Mouse (Mus musculus): ENCODE measurements around the gene Sh3d21. TPM values are rescaled to one million over a fixed set of nuclear protein-coding genes. Genes with fewer than 3 reads are reported as not detected.

The Sh3d21 gene
- total and polyA plus RNA-seq, 3 experiments: 0.31 to 1.3 TPM; not detected in 1

DNA sequence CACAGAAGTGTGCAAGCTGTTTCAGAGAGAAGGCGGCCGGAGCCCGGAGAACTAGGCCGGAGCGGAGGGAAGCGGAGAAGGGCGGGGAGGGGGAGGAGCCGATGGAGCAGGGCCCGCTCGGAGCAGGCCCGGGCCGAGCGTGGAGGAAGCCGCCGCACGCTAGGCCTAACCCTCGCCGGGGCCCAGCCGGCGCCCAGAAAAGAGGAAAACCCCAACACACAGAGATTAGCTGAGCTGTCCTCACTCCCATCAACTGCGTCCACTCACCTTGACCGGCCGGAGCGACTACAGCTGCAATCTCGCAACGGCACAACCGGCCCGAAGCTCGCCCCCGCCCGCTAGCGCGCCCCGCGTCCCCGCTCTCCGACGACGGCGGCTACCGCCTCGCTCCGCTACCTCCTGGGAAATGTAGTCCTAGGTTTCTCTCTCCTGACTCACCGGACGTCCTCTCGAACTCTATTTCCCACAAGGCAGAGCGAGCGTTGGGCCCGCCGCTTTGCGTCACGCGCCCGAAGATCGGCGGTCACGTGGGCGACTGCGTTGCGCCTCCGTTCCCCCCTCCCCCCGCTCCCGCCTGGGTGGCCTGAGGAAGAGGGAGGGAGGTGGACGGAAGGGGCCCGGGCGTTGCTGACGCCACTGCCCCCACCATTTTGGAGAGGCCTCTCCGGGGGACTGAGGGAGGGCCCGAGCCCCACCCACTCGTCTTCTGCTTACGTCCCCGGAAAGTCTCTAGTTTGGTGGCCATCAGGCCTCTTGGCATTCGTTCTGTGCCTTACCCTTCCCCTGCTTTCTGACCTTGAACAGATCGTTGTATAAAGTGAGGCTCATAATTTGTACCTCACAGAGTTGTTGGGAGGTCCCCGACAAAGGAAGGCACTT, 39.3 kb upstream of the Sh3d21 start, which contains the start of gene Thrap3 (continued):
- TF ChIP-seq ETS1 (IDR thresholded peaks at IDR 0.05; ENCODE audit: low read depth, low read length) (peak; percentile 79), SMC3 (IDR thresholded peaks at IDR 0.05; ENCODE audit: low read depth, low read length) (no peak), CHD1 (IDR thresholded peaks at IDR 0.05; ENCODE audit: low read depth, low read length) (no peak; the same call in 1 of the 2 replicates), ZMIZ1 (IDR thresholded peaks at IDR 0.05; ENCODE audit: low read depth, low read length) (no peak; the same call in none of the 2 replicates), CTCF (IDR thresholded peaks at IDR 0.05 in 2 of 3, conservative IDR thresholded peaks at IDR 0.05 in 1 of 3; ENCODE audit: control insufficient read depth in 1 of 3, insufficient read depth in 1 of 3, low read depth in 2 of 3, low read length in 3 of 3, poor library complexity in 1 of 3, severe bottlenecking in 1 of 3) (no peak), TCF12 (IDR thresholded peaks at IDR 0.05; ENCODE audit: low read depth, low read length) (peak; percentile 39), RCOR1 (IDR thresholded peaks at IDR 0.05; ENCODE audit: low read depth, low read length) (no peak), UBTF (IDR thresholded peaks at IDR 0.05; ENCODE audit: borderline replicate concordance, insufficient read depth, low read depth, low read length) (peak; percentile 91; the same call in 1 of the 2 replicates), TBP (IDR thresholded peaks at IDR 0.05; ENCODE audit: low read depth, low read length) (peak; percentile 32; the same call in 1 of the 2 replicates), MAX (IDR thresholded peaks at IDR 0.05; ENCODE audit: low read length) (peak; percentile 94), NELFE (IDR thresholded peaks at IDR 0.05; ENCODE audit: low read depth, low read length) (peak; percentile 85), MAZ (IDR thresholded peaks at IDR 0.05; ENCODE audit: low read depth, low read length) (peak; percentile 100), BHLHE40 (IDR thresholded peaks at IDR 0.05; ENCODE audit: borderline replicate concordance, low read depth, low read length) (peak; percentile 53; the same call in 1 of the 2 replicates)

DNA sequence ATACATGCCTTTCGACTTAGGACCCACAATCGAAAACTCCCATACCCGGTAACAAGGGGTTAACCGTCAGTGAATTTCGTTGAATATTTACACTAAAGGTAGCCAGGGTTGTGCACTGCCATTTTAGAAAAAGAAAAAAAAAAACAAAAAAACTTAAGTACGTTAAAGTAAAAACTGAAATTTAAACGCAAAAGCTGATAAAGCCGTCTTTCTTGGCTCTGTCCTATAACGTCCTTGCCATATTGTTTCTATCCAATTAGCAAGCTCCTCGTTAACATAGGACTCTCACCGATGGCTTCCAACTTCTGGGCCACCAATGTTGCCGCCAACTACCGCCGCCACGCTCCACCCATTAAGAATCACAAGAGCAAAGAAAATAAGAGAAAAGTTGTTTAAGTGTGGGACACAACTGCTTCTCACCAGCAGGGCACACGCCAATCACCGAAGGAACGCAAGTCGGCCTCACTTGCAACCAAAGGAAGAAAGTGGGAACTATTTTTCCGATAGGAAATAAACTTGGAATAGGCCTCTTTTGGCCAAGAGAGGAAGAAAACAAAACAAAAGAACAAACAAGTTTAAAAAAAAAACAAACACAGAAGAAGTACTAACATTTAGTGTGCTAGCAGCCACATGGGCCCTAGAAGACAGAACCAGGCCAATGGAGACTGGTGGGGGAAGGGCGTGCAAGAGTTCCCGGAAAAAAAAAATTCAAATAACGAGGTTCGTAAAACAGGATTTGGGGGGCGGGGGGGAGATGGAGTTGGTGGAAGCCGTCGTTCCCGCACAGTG, 38.4 kb upstream of the Sh3d21 start:
- Histone ChIP-seq H3K4me3 (ENCODE audit: control insufficient read depth in 1 of 2, insufficient read depth in 1 of 2, low read depth in 2 of 2, low read length in 2 of 2) (peak overlapping the region; percentile 90 to 95), H3K4me1 (ENCODE audit: control insufficient read depth in 1 of 2, insufficient read depth in 2 of 2, low read length in 2 of 2) (peaks cover 10 to 28% of the 10 kb centered on the region in 2 experiments), H3K9me3 (replicated peaks; ENCODE audit: insufficient read depth, low read length) (no peaks in the 10 kb centered on the region), H3K36me3 (ENCODE audit: control insufficient read depth in 1 of 2, insufficient read depth in 2 of 2, low read length in 2 of 2) (peaks cover 15 to 36% of the 10 kb centered on the region in 2 experiments), H3K79me2 (ENCODE audit: control insufficient read depth, insufficient read depth, low read length, poor library complexity) (peaks cover 56% of the 10 kb centered on the region), H3K9ac (ENCODE audit: control insufficient read depth, low read depth, low read length, poor library complexity, severe bottlenecking) (peak overlapping the region; percentile 93), H3K27ac (ENCODE audit: control insufficient read depth, low read depth, low read length) (peak overlapping the region; percentile 98), H3K27me3 (ENCODE audit: control insufficient read depth in 1 of 2, insufficient read depth in 2 of 2, low read length in 2 of 2) (no peaks in the 10 kb centered on the region)
- peak; percentile 88 for DNase-seq (ENCODE audit: low read depth, low spot score)
- TF ChIP-seq UBTF (IDR thresholded peaks at IDR 0.05; ENCODE audit: borderline replicate concordance, insufficient read depth, low read depth, low read length): no peak
- no peak for TF ChIP-seq RCOR1 (IDR thresholded peaks at IDR 0.05; ENCODE audit: low read depth, low read length)
- no peak for TF ChIP-seq ZC3H11A (IDR thresholded peaks at IDR 0.05; ENCODE audit: low read depth, low read length)
- TF ChIP-seq MAFK (IDR thresholded peaks at IDR 0.05; ENCODE audit: borderline replicate concordance, low read depth, low read length): no peak
- TF ChIP-seq GATA1 (IDR thresholded peaks at IDR 0.05; ENCODE audit: low read depth, low read length): 0 out of 2 replicates have a peak, but pooled peaks have one; percentile 7
- 0 out of 2 replicates have a peak, but pooled peaks have one; percentile 10 for TF ChIP-seq TCF12 (IDR thresholded peaks at IDR 0.05; ENCODE audit: low read depth, low read length)
- TF ChIP-seq POLR2AphosphoS2 (IDR thresholded peaks at IDR 0.05; ENCODE audit: low read length): no peak
- no peak for TF ChIP-seq SMC3 (IDR thresholded peaks at IDR 0.05; ENCODE audit: low read depth, low read length)
- peak; percentile 85 for TF ChIP-seq ZNF384 (IDR thresholded peaks at IDR 0.05; ENCODE audit: low read depth, low read length)
- TF ChIP-seq JUND (IDR thresholded peaks at IDR 0.05; ENCODE audit: low read depth, low read length): no peak
- peak; percentile 78 for TF ChIP-seq SIN3A (IDR thresholded peaks at IDR 0.05; ENCODE audit: low read length)
- TF ChIP-seq USF2 (IDR thresholded peaks at IDR 0.05; ENCODE audit: borderline replicate concordance in 1 of 2, insufficient read depth in 1 of 2, low read depth in 1 of 2, low read length in 2 of 2): no peak
- no peak for TF ChIP-seq GABPA (IDR thresholded peaks at IDR 0.05; ENCODE audit: low read depth, low read length)
- peak; percentile 54; the same call in 1 of the 2 replicates for TF ChIP-seq MYB (IDR thresholded peaks at IDR 0.05; ENCODE audit: low read depth, low read length)
- TF ChIP-seq CTCF (IDR thresholded peaks at IDR 0.05 in 2 of 3, conservative IDR thresholded peaks at IDR 0.05 in 1 of 3; ENCODE audit: control insufficient read depth in 1 of 3, insufficient read depth in 1 of 3, low read depth in 2 of 3, low read length in 3 of 3, poor library complexity in 1 of 3, severe bottlenecking in 1 of 3): no peak
- no peak for TF ChIP-seq RAD21 (IDR thresholded peaks at IDR 0.05; ENCODE audit: low read depth, low read length)
- TF ChIP-seq KAT2A (conservative IDR thresholded peaks at IDR 0.05; ENCODE audit: low read depth, low read length): no peak
- TF ChIP-seq MYC (IDR thresholded peaks at IDR 0.05; ENCODE audit: low read depth, low read length): peak; percentile 63; the same call in 1 of the 2 replicates
- TF ChIP-seq CHD2 (IDR thresholded peaks at IDR 0.05; ENCODE audit: low read length): no peak
- no peak for TF ChIP-seq BHLHE40 (IDR thresholded peaks at IDR 0.05; ENCODE audit: borderline replicate concordance, low read depth, low read length)
- no peak for TF ChIP-seq MEF2A (IDR thresholded peaks at IDR 0.05; ENCODE audit: extremely low read depth, insufficient replicate concordance, low read depth, low read length, poor library complexity, severe bottlenecking)
- no peak for TF ChIP-seq E2F4 (IDR thresholded peaks at IDR 0.05; ENCODE audit: borderline replicate concordance, low read depth, low read length)
